ENCODE assay signal across 35 mouse cellular contexts in the genomic region with DNA sequence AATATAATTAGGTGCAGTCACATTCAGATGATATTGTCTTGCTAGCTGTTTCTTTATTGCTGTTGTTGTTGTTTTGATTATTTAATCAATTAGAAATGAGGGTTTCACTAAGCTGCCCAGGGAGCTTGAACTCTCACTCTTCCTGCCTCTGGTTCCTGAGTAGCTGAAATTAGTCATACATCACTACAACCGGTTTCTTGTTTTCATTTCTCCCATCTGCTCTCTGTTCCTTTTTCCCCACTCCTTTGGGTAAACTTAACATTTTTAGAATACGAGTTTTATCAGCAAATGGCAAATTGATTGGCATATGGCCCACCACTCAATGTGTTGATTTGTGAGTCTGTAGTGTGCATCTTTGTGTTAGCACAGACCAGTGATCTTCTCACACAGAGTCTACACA. TPM values are rescaled to one million over a fixed set of nuclear protein-coding genes. Genes with fewer than 3 reads are reported as not detected.
"Had no signal": no experiment of that assay in that cellular context is flagged by ENCODE, and none has a peak within 500 bp of the region (broad histone marks: within the 10 kb centered on the region; RNA-seq: fewer than 3 reads in every experiment).

No protein-coding gene starts in this region.

- H3K9me3 ChIP-seq: heart, embryonic 10.5 days; heart, embryonic 12.5 days; heart, embryonic 13.5 days; heart, embryonic 15.5 days; hindbrain, embryonic 10.5 days; hindbrain, embryonic 12.5 days; hindbrain, embryonic 13.5 days; hindbrain, embryonic 15.5 days; intestine, embryonic 15.5 days had no signal

- H3K36me3 ChIP-seq: heart, embryonic 10.5 days; heart, embryonic 12.5 days; heart, embryonic 13.5 days; heart, embryonic 15.5 days; hindbrain, embryonic 10.5 days; hindbrain, embryonic 12.5 days; hindbrain, embryonic 13.5 days; hindbrain, embryonic 15.5 days; intestine, embryonic 15.5 days had no signal

- ATAC-seq: hindbrain, embryonic 16.5 days; hindbrain, postnatal 0 days; inflammation-experienced regulatory T-cells, adult 6 months; intestine, embryonic 15.5 days; intestine, embryonic 16.5 days; intestine, postnatal 0 days had no signal

- H3K27me3 ChIP-seq: heart, embryonic 15.5 days; hindbrain, embryonic 12.5 days; hindbrain, embryonic 13.5 days; hindbrain, embryonic 15.5 days; intestine, embryonic 15.5 days had no signal

- H3K4me1 ChIP-seq: heart, embryonic 10.5 days; heart, embryonic 12.5 days; heart, embryonic 13.5 days; heart, embryonic 15.5 days; hindbrain, embryonic 10.5 days; hindbrain, embryonic 12.5 days; hindbrain, embryonic 13.5 days; hindbrain, embryonic 15.5 days; intestine, embryonic 15.5 days had no signal

- H3K9ac ChIP-seq: heart, embryonic 12.5 days; heart, embryonic 13.5 days; heart, embryonic 15.5 days; hindbrain, embryonic 12.5 days; hindbrain, embryonic 13.5 days; hindbrain, embryonic 14.5 days; hindbrain, embryonic 15.5 days; intestine, embryonic 15.5 days had no signal

- H3K4me2 ChIP-seq: heart, embryonic 11.5 days; heart, embryonic 12.5 days; heart, embryonic 13.5 days; heart, embryonic 15.5 days; hindbrain, embryonic 12.5 days; hindbrain, embryonic 13.5 days; hindbrain, embryonic 14.5 days; hindbrain, embryonic 15.5 days; intestine, embryonic 15.5 days had no signal

- H3K4me3 ChIP-seq: heart, embryonic 10.5 days; heart, embryonic 12.5 days; heart, embryonic 13.5 days; heart, embryonic 15.5 days; hindbrain, embryonic 10.5 days; hindbrain, embryonic 12.5 days; hindbrain, embryonic 13.5 days; hindbrain, embryonic 15.5 days; intestine, embryonic 15.5 days; layer of hippocampus, adult 2 months had no signal

- H3K27ac ChIP-seq: heart, embryonic 10.5 days; heart, embryonic 13.5 days; heart, embryonic 15.5 days; hindbrain, embryonic 10.5 days; hindbrain, embryonic 12.5 days; hindbrain, embryonic 13.5 days; hindbrain, embryonic 14.5 days; hindbrain, embryonic 15.5 days; hindbrain, postnatal 0 days; intestine, embryonic 15.5 days; kidney, postnatal 0 days; layer of hippocampus, adult 2 months had no signal

- DNase-seq: heart, postnatal 10 days; heart, postnatal 14 days; heart, postnatal 36 days; heart, postnatal 4 days; kidney, adult 11 months; kidney, adult 18-20 months; kidney, adult 2 months; kidney, adult 8-10 months; kidney, adult 9 months; kidney, postnatal 10 days; kidney, postnatal 14 days; kidney, postnatal 25 days; kidney, postnatal 36 days; kidney, postnatal 4 days; layer of hippocampus, adult 9-11 months; layer of hippocampus, postnatal 36 days had no signal

RNA-seq across cellular contexts. Expression of a gene that starts 55.1 kb away (rescaled TPM):
- total RNA-seq: hematopoietic stem cell, adult 5-6 weeks had no signal
- polyA plus RNA-seq: heart, embryonic 12.5 days had no signal
